Mouse (Mus musculus) C2C12 (cell line): ENCODE data around the gene Atp5b. TPM values are rescaled to one million over a fixed set of nuclear protein-coding genes. Genes with fewer than 3 reads are reported as not detected.
A peak's percentile ranks its signal among the peaks of the same experiment; 100 is the strongest.

Experiments
- H3K27me3 ChIP-seq: one replicate; pipeline ENCODE4 v1.6.1; 2011; ENCODE audit not compliant: control insufficient read depth, insufficient read depth, insufficient read length
- H3K36me3 ChIP-seq: one replicate; pipeline ENCODE4 v1.6.1; 2011; ENCODE audit not compliant: control insufficient read depth, insufficient read depth
- H3K4me3 ChIP-seq: one replicate; pipeline ENCODE4 v1.5.1; 2011; ENCODE audit warnings: mild to moderate bottlenecking, control low read depth; ENCODE audit not compliant: poor library complexity, insufficient read depth, severe bottlenecking
- H3K79me2 ChIP-seq: one replicate; pipeline ENCODE4 v1.6.1; 2011; ENCODE audit not compliant: control insufficient read depth, insufficient read depth
- H3K79me3 ChIP-seq: one replicate; pipeline ENCODE4 v1.6.1; 2011; ENCODE audit warnings: low read depth, control low read depth
- H3ac ChIP-seq: one replicate; pipeline ENCODE3; 2011; ENCODE audit warnings: low read depth; ENCODE audit not compliant: control insufficient read depth, insufficient read length
- CEBPB ChIP-seq: IDR thresholded peaks from one replicate; pipeline ENCODE4 v1.6.1; 2011; ENCODE audit warnings: low read depth, mild to moderate bottlenecking, control low read depth, moderate library complexity
- CTCF ChIP-seq: IDR thresholded peaks from one replicate; pipeline ENCODE4 v1.5.1; 2011; ENCODE audit not compliant: control insufficient read depth, insufficient read depth, insufficient read length
- FOSL1 ChIP-seq: IDR thresholded peaks from one replicate; pipeline ENCODE4 v1.8.0; 2011; ENCODE audit warnings: mild to moderate bottlenecking, low read length; ENCODE audit not compliant: poor library complexity, insufficient read depth, severe bottlenecking
- MAX ChIP-seq: IDR thresholded peaks from one replicate; pipeline ENCODE4 v1.6.1; 2011; ENCODE audit warnings: mild to moderate bottlenecking, control low read depth
- MYOD1 ChIP-seq: IDR thresholded peaks from one replicate; pipeline ENCODE4 v1.6.1; 2011; ENCODE audit warnings: low read depth; ENCODE audit not compliant: control insufficient read depth, insufficient read length
- MYOG ChIP-seq: IDR thresholded peaks from one replicate; pipeline ENCODE4 v1.6.1; 2011; ENCODE audit not compliant: control insufficient read depth, insufficient read length; ENCODE audit errors: extremely low read depth
- USF1 ChIP-seq: IDR thresholded peaks from one replicate; pipeline ENCODE4 v1.6.1; 2011; ENCODE audit warnings: low read depth, mild to moderate bottlenecking, control low read depth, moderate library complexity
- polyA plus RNA-seq: library from polyadenylated mRNA; unstranded; fragments of >200 nt; fragmentation: generic; extraction: Trizol; gene quantifications from one replicate; pipeline ENCODE4 v1.2.1, GENCODE M21; 2012; ENCODE audit warnings: missing spikeins

Atp5b gene
- polyA plus RNA-seq, 1 experiment, result 3,917 TPM

GRCm38 (mm10) chr10:128097587-128097971 is 14.5 kb downstream of the Atp5b start:
- H3K36me3 ChIP-seq, result peaks cover 11% of the 10 kb centered on the region
- peak overlapping the region; percentile 89 for H3K4me3 ChIP-seq
- no peaks in the 10 kb centered on the region for H3K27me3 ChIP-seq
- peak; percentile 45 for TF ChIP-seq MYOD1
- TF ChIP-seq MAX, result no peak
- TF ChIP-seq MYOG, result no peak
- TF ChIP-seq USF1, result no peak
- peak overlapping the region; percentile 99 for H3ac ChIP-seq
- H3K79me3 ChIP-seq, result peaks cover 45% of the 10 kb centered on the region
- peaks cover 63% of the 10 kb centered on the region for H3K79me2 ChIP-seq

DNA sequence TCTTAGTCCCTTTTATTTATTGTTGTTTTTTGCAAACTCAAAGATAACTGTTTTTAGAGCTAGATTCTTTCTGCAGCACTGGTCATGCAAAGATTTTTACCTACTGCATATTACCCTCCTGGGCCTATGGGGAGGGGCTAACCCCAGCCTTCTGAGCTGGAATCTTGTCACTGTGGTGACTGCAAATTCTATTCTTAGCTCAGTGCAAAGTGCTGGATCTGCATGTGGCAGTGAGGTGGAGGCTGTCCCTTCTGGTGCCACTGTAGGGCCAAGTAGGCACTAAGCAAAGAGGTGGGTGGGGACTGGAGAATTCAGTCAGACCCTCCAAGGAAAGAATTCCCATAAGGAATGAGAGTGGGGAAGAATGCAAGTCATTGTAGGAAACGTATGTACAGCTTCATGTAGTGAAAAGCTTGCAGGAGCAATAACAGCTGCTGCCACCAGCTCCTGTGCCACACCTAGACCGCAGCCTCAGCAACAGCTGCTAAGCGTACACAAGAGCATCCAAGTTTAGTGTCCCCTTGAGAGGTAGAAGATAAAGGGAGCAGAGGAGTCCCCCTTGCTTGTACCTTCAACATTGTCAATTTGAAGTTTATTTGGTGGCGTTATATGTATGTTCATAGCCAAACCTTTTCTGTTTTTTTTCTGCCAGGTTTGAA is 27.2 kb downstream of the Atp5b start:
- no peak overlapping the region for H3K4me3 ChIP-seq
- H3K27me3 ChIP-seq, result no peaks in the 10 kb centered on the region
- peaks cover 15% of the 10 kb centered on the region for H3K79me3 ChIP-seq
- H3K36me3 ChIP-seq, result peaks cover 46% of the 10 kb centered on the region
- TF ChIP-seq MYOD1 (no peak), USF1 (no peak), CTCF (no peak), MAX (no peak), MYOG (no peak), FOSL1 (no peak), CEBPB (no peak)
- peaks cover 38% of the 10 kb centered on the region for H3K79me2 ChIP-seq
- H3ac ChIP-seq, result no peak overlapping the region

DNA sequence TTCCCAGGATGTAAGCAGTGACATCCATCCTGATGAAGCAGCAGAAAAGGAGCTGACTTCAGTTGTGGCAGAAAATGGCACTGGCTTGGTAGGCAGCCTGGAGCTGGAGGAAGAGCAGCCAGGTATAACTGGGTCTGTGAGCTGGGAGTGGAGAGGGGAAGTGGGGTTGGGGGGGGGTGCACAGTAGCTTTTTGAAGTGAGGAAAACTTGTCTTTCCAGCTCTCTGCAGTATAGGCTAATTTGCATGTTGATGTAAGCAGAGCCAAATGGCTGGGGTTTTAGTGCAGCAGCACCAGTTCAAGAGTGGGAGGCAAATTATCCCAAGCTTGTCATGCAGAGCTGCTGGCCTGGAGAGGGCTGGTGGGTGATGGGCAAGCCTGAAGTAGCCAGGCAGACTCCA is 28.2 kb downstream of the Atp5b start:
- peaks cover 56% of the 10 kb centered on the region for H3K36me3 ChIP-seq

DNA sequence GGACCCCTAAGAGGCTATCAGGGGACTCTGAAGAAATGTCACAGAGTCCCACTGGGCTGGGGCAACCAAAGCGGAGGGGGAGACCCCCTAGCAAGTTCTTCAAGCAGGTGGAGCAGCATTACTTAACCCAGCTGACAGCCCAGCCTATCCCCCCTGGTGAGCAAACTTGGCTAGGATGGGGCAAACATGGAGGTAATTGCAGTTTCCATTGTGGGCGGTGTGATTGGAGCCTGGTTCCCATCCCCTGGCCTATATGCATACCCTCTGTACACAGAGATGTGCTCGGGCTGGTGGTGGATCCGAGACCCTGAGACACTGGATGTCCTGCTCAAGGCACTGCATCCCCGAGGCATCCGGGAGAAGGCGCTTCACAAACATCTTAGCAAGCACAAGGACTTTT is 40.8 kb downstream of the Atp5b start:
- H3K4me3 ChIP-seq, result no peak overlapping the region
- H3K27me3 ChIP-seq, result no peaks in the 10 kb centered on the region
- H3K79me2 ChIP-seq, result no peaks in the 10 kb centered on the region
- no peak overlapping the region for H3ac ChIP-seq
- H3K79me3 ChIP-seq, result no peaks in the 10 kb centered on the region
- TF ChIP-seq CTCF (no peak), MYOG (no peak), MAX (no peak), CEBPB (no peak), USF1 (no peak), MYOD1 (no peak), FOSL1 (no peak)
- H3K36me3 ChIP-seq, result peaks cover 90% of the 10 kb centered on the region

More for the DNA sequence above, 28.2 kb downstream of the Atp5b start:
- Histone ChIP-seq H3K79me2 (peaks cover 28% of the 10 kb centered on the region), H3K79me3 (peaks cover 9% of the 10 kb centered on the region), H3K27me3 (no peaks in the 10 kb centered on the region), H3ac (no peak overlapping the region), H3K4me3 (no peak overlapping the region)
- no peak for TF ChIP-seq MYOD1
- no peak for TF ChIP-seq MAX
- TF ChIP-seq CEBPB, result no peak
- TF ChIP-seq FOSL1, result no peak
- TF ChIP-seq CTCF, result no peak
- no peak for TF ChIP-seq MYOG
- TF ChIP-seq USF1, result no peak

- Histone ChIP-seq H3K79me3 (no peaks in the 10 kb centered on the region), H3ac (no peak overlapping the region), H3K27me3 (no peaks in the 10 kb centered on the region), H3K79me2 (no peaks in the 10 kb centered on the region), H3K4me3 (no peak overlapping the region), H3K36me3 (peaks cover 88% of the 10 kb centered on the region)
- no peak for TF ChIP-seq FOSL1
- no peak for TF ChIP-seq USF1
- TF ChIP-seq MYOG, result no peak
- no peak for TF ChIP-seq MYOD1
- TF ChIP-seq MAX, result no peak
Observed at GRCm38 (mm10) chr10:128124831-128125230, 41.8 kb downstream of the Atp5b start.

DNA sequence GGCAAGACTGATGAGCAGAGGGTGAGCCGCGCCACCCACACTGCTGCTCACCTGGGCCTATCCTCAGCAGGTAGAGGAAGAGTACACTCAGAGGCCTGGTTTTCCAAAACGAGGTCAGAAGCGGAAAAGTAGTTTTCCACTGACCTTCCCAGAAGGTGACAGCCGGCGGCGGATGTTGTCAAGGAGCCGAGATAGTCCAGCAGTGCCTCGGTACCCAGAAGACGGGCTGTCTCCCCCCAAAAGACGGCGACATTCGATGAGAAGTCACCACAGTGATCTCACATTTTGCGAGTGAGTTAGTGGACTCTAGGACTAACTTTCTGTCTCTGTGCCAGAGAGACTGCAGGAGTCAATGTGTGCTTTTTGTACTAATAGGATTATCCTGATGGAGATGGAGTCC is 42.9 kb downstream of the Atp5b start:
- Histone ChIP-seq H3K79me2 (no peaks in the 10 kb centered on the region), H3K36me3 (peaks cover 88% of the 10 kb centered on the region), H3K27me3 (no peaks in the 10 kb centered on the region), H3K4me3 (no peak overlapping the region), H3ac (no peak overlapping the region), H3K79me3 (no peaks in the 10 kb centered on the region)
- TF ChIP-seq MYOD1 (no peak), MAX (no peak), MYOG (no peak), CEBPB (no peak), CTCF (no peak), USF1 (no peak), FOSL1 (no peak)
